Mouse (Mus musculus) heart, embryonic 15.5 days (tissue): ENCODE measurements around the gene Myog. TPM values are rescaled to one million over a fixed set of nuclear protein-coding genes. Genes with fewer than 3 reads are reported as not detected.

Experiments used
- ATAC-seq: fragments of 200-750 bp; cut with Nextera tagmentation; replicated peaks from 2 replicates; pipeline ENCODE4 v1.8.0; 2017; ENCODE audit warnings: low read depth, moderate TSS enrichment; ENCODE audit not compliant: insufficient number of reproducible peaks, insufficient read depth, low FRiP score
- H3K27ac ChIP-seq: fragments of 300-500 bp; sonication (generic); 2 replicates; pipeline ENCODE4 v1.5.1; 2015; ENCODE audit warnings: mild to moderate bottlenecking, inconsistent platforms
- H3K27me3 ChIP-seq: fragments of 300-500 bp; sonication (generic); 2 replicates; pipeline ENCODE4 v1.6.1; 2015; ENCODE audit warnings: inconsistent platforms
- H3K36me3 ChIP-seq: fragments of 300-500 bp; sonication (generic); 2 replicates; pipeline ENCODE4 v1.6.1; 2015; ENCODE audit warnings: mild to moderate bottlenecking, inconsistent platforms
- H3K4me1 ChIP-seq: fragments of 300-500 bp; sonication (generic); replicated peaks from 2 replicates; pipeline ENCODE4 v1.6.1; 2015; ENCODE audit warnings: inconsistent platforms
- H3K4me2 ChIP-seq: fragments of 300-500 bp; sonication (generic); 2 replicates; pipeline ENCODE4 v1.6.1; 2015; ENCODE audit warnings: inconsistent platforms, mild to moderate bottlenecking, moderate library complexity
- H3K4me3 ChIP-seq: fragments of 300-500 bp; sonication (generic); 2 replicates; pipeline ENCODE4 v1.5.1; 2015; ENCODE audit warnings: mild to moderate bottlenecking, inconsistent platforms
- H3K9ac ChIP-seq: fragments of 300-500 bp; sonication (generic); 2 replicates; pipeline ENCODE4 v1.6.1; 2015; ENCODE audit warnings: mild to moderate bottlenecking, inconsistent platforms
- H3K9me3 ChIP-seq: fragments of 300-500 bp; sonication (generic); replicated peaks from 2 replicates; pipeline ENCODE4 v1.6.1; 2016; ENCODE audit warnings: inconsistent platforms
- WGBS: fragments of 180-500 bp; shearing (Covaris S2); methylation state at CpG from one replicate; pipeline ENCODE4 v1.1.7; 2015; ENCODE audit warnings: mixed read lengths; 5-methylcytosine and 5-hydroxymethylcytosine counted together
- polyA plus RNA-seq: library from polyadenylated mRNA; unstranded; fragments of >200 nt; fragmentation: Nextera tagmentation; extraction: Ambion mirVana; gene quantifications from 2 replicates; pipeline ENCODE4 v1.2.1, GENCODE M21; 2015

Myog gene
- polyA plus RNA-seq, 1 experiment from 2014 or later = 0.98 TPM

- 52% methylated on average over 3 of the region's 3 CpGs for WGBS
- H3K27me3 ChIP-seq = no peaks in the 10 kb centered on the region
- no peak overlapping the region for H3K4me3 ChIP-seq
- no peak overlapping the region for H3K4me2 ChIP-seq
- no peak for ATAC-seq
- no peaks in the 10 kb centered on the region for H3K9me3 ChIP-seq
- H3K9ac ChIP-seq = no peak overlapping the region
- H3K4me1 ChIP-seq = peaks cover 23% of the 10 kb centered on the region
- H3K36me3 ChIP-seq = no peaks in the 10 kb centered on the region
- no peak overlapping the region for H3K27ac ChIP-seq
Observed at GRCm38 (mm10) chr1:134288239-134288638, 1.6 kb upstream of the Myog start.

GRCm38 (mm10) chr1:134290300-134290699, 511 bp downstream of the Myog start:
- Histone ChIP-seq H3K27me3 (no peaks in the 10 kb centered on the region), H3K9ac (no peak overlapping the region), H3K27ac (no peak overlapping the region), H3K36me3 (no peaks in the 10 kb centered on the region), H3K9me3 (no peaks in the 10 kb centered on the region), H3K4me1 (peaks cover 20% of the 10 kb centered on the region), H3K4me2 (no peak overlapping the region), H3K4me3 (no peak overlapping the region)
- ATAC-seq = no peak
- WGBS = 92% methylated on average over 13 of the region's 13 CpGs

- ATAC-seq = no peak
Observed at GRCm38 (mm10) chr1:134290909-134291308, 1.1 kb downstream of the Myog start.

GRCm38 (mm10) chr1:134291555-134291954, 1.8 kb downstream of the Myog start:
- Histone ChIP-seq H3K4me1 (peaks cover 20% of the 10 kb centered on the region), H3K4me3 (no peak overlapping the region), H3K27ac (no peak overlapping the region), H3K4me2 (no peak overlapping the region), H3K36me3 (no peaks in the 10 kb centered on the region; the same call in 1 of the 2 replicates), H3K27me3 (no peaks in the 10 kb centered on the region), H3K9me3 (no peaks in the 10 kb centered on the region), H3K9ac (no peak overlapping the region)
- WGBS = 70% methylated on average over 8 of the region's 8 CpGs
- no peak for ATAC-seq

More at GRCm38 (mm10) chr1:134290909-134291308, 1.1 kb downstream of the Myog start:
- Histone ChIP-seq H3K36me3 (no peaks in the 10 kb centered on the region; the same call in 1 of the 2 replicates), H3K27ac (no peak overlapping the region), H3K4me1 (peaks cover 20% of the 10 kb centered on the region), H3K9me3 (no peaks in the 10 kb centered on the region), H3K4me2 (no peak overlapping the region), H3K9ac (no peak overlapping the region), H3K27me3 (no peaks in the 10 kb centered on the region), H3K4me3 (no peak overlapping the region)
- 62% methylated on average over 5 of the region's 5 CpGs for WGBS

GRCm38 (mm10) chr1:134292073-134292472, 2.3 kb downstream of the Myog start:
- no peak overlapping the region for H3K4me2 ChIP-seq
- H3K9ac ChIP-seq = no peak overlapping the region
- H3K27ac ChIP-seq = no peak overlapping the region
- 23% methylated on average over 5 of the region's 5 CpGs for WGBS
- no peaks in the 10 kb centered on the region for H3K9me3 ChIP-seq
- H3K27me3 ChIP-seq = no peaks in the 10 kb centered on the region
- no peak overlapping the region for H3K4me3 ChIP-seq
- 0 out of 2 replicates have a peak, but pooled peaks have one; percentile 28 for ATAC-seq
- no peaks in the 10 kb centered on the region; the same call in 1 of the 2 replicates for H3K36me3 ChIP-seq
- H3K4me1 ChIP-seq = peaks cover 20% of the 10 kb centered on the region

GRCm38 (mm10) chr1:134292601-134293000, 2.8 kb downstream of the Myog start:
- Histone ChIP-seq H3K9me3 (no peaks in the 10 kb centered on the region), H3K4me2 (no peak overlapping the region), H3K9ac (no peak overlapping the region), H3K27ac (no peak overlapping the region), H3K4me3 (no peak overlapping the region), H3K4me1 (peaks cover 20% of the 10 kb centered on the region), H3K27me3 (no peaks in the 10 kb centered on the region), H3K36me3 (no peaks in the 10 kb centered on the region; the same call in 1 of the 2 replicates)
- ATAC-seq = no peak
- 55% methylated on average over 9 of the region's 9 CpGs for WGBS

GRCm38 (mm10) chr1:134293276-134293675, 3.5 kb downstream of the Myog start:
- H3K4me2 ChIP-seq = no peak overlapping the region
- 83% methylated on average over 7 of the region's 7 CpGs for WGBS
- no peaks in the 10 kb centered on the region for H3K9me3 ChIP-seq
- no peak overlapping the region for H3K4me3 ChIP-seq
- H3K4me1 ChIP-seq = peaks cover 20% of the 10 kb centered on the region
- no peak for ATAC-seq
- no peaks in the 10 kb centered on the region; the same call in 1 of the 2 replicates for H3K36me3 ChIP-seq
- H3K27ac ChIP-seq = no peak overlapping the region
- H3K27me3 ChIP-seq = 0 out of 2 replicates have a peak, but pooled peaks cover 4% of the 10 kb centered on the region
- no peak overlapping the region for H3K9ac ChIP-seq

- H3K4me1 ChIP-seq = peaks cover 23% of the 10 kb centered on the region
- H3K36me3 ChIP-seq = no peaks in the 10 kb centered on the region; the same call in 1 of the 2 replicates
- H3K27me3 ChIP-seq = 0 out of 2 replicates have a peak, but pooled peaks cover 5% of the 10 kb centered on the region
- H3K27ac ChIP-seq = no peak overlapping the region
- no peak overlapping the region for H3K4me3 ChIP-seq
- no peak overlapping the region for H3K4me2 ChIP-seq
- H3K9me3 ChIP-seq = no peaks in the 10 kb centered on the region
- no peak for ATAC-seq
- WGBS = 76% methylated on average over 3 of the region's 3 CpGs
- no peak overlapping the region for H3K9ac ChIP-seq
Observed at GRCm38 (mm10) chr1:134293738-134294604, 4.2 kb downstream of the Myog start.

- 84% methylated on average over 8 of the region's 8 CpGs for WGBS
- Histone ChIP-seq H3K4me2 (no peak overlapping the region), H3K9me3 (no peaks in the 10 kb centered on the region), H3K4me3 (no peak overlapping the region), H3K4me1 (peaks cover 18% of the 10 kb centered on the region), H3K9ac (no peak overlapping the region), H3K36me3 (no peaks in the 10 kb centered on the region; the same call in 1 of the 2 replicates), H3K27ac (no peak overlapping the region), H3K27me3 (0 out of 2 replicates have a peak, but pooled peaks cover 5% of the 10 kb centered on the region)
- no peak for ATAC-seq
Observed at GRCm38 (mm10) chr1:134297265-134297664, 7.5 kb downstream of the Myog start.

- H3K9ac ChIP-seq = peak overlapping the region; percentile 58
- no peaks in the 10 kb centered on the region; the same call in 1 of the 2 replicates for H3K36me3 ChIP-seq
- H3K27me3 ChIP-seq = 0 out of 2 replicates have a peak, but pooled peaks cover 5% of the 10 kb centered on the region
- peak overlapping the region; percentile 55 for H3K4me3 ChIP-seq
- no peak overlapping the region for H3K27ac ChIP-seq
- H3K9me3 ChIP-seq = no peaks in the 10 kb centered on the region
- no peak for ATAC-seq
- peaks cover 34% of the 10 kb centered on the region for H3K4me1 ChIP-seq
- 12% methylated on average over 44 of the region's 59 CpGs for WGBS
- peak overlapping the region; percentile 92 for H3K4me2 ChIP-seq
Observed at GRCm38 (mm10) chr1:134298636-134299411, 9.0 kb downstream of the Myog start.

- Histone ChIP-seq H3K9me3 (no peaks in the 10 kb centered on the region), H3K27ac (peak overlapping the region; percentile 93), H3K4me2 (peak overlapping the region; percentile 14), H3K4me1 (peaks cover 36% of the 10 kb centered on the region), H3K36me3 (no peaks in the 10 kb centered on the region), H3K9ac (no peak overlapping the region), H3K4me3 (no peak overlapping the region), H3K27me3 (0 out of 2 replicates have a peak, but pooled peaks cover 5% of the 10 kb centered on the region)
- 15% methylated on average over 8 of the region's 8 CpGs for WGBS
- peak; percentile 51 for ATAC-seq
Observed at GRCm38 (mm10) chr1:134302568-134303238, 12.9 kb downstream of the Myog start.
